Mouse (Mus musculus) mouse embryonic stem cell (cell line): Measurements from ENCODE around the gene Ppp1cc.
"Not testable (repeated sequence)": the region's sequence is repeated elsewhere in the genome, so short reads cannot be mapped to it uniquely, and the experiment has no call there.

Experiments used
- in situ Hi-C, 2 experiments: fragments of 300-500 bp; cut with MboI; formaldehyde crosslinking; loops; 1 replicate in 1 of 2; 3 replicates in 1 of 2; pipeline ENCODE4 v1.14.3; 2019 to 2020; ENCODE audit warnings: low sequenced_read_pairs in 2 of 2, low pct_unique_long_range_greater_than_20kb in 1 of 2, mixed read lengths in 1 of 2; ENCODE audit not compliant: unreplicated experiment in 1 of 2

Gene Ppp1cc

DNA sequence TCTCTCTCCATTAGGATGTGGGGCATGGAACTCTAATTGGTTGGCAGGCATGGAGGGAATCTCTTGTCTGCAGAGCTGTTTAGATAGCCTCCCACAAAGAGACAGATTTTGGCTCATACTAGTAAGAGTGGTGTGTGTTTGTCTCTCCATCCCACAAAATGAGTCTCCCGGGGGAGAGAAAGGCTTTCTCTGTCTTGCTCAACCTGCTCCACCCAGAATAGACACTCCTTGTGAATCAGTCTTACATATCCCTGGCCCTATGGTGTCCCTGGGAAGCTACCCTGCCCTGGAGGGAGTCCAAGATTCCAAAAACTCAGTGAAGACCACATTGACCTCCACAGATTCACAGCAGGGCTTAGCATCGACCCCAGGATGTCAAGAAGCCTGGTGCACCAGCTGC is 1.6 kb upstream of the Ppp1cc start:
- in situ Hi-C loops: no loop called here

DNA sequence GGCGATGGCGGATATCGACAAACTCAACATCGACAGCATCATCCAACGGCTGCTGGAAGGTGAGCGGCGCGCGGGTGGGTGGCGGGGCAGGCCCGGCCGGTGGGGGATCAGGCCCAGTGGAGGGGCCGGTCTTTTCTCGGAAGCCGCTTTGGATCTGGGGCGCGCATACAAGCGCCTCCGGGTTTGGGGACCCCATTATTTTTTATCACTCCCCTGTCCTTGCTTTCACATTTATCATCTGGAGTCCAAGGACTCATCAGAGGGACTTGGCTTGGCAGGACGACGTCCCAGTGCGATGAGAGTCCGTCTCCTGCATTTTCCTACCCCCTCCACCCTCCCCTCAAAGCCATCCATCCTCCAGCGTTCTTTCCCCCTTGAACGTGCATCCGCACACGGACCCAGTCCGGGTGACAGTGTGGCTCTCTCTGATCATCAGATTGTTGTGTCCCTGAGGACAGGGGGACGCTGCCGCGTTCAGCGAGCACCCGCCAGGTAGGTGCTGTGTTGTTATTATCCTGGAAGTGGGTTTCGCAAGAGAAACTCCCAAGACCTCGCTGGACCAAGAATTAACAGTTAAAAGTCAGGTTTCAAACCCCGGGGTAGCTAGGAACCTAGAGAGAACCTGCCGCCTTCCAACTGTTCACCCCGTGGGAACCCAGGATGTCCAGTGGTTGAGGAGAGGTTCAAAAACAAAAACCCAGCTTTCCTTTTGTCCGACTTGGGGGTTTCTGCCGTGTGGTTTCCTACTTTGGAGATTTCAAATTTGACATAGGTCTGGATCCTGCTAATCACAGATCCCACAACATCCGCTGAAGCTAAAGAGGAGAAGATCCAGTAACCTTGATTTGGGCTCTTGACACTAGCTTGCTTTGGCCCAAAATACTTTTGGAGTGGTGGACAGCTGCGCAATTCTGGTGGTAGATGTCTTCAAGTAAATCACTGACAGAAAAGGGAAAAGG is 758 bp downstream of the Ppp1cc start:
- in situ Hi-C loops: no loop called here

DNA sequence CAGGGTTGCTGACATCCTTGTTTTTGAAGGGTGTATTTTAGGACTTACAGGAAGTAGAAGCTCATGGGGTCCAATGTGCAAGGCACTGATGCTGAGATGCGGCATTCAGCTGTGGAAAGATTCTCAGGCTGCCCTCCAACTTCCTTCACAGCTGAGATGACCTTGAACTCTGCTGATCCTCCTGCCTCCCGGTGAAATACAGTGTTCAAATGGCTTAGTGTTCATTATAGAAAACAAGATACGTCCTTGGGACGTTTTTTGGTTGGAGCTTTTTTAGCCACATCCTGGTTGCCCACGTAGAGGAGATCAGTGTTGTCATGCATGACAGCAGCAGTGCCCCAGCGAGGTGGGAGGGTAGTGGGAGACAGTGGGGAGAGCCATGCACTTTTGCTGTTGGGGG is 5.1 kb downstream of the Ppp1cc start:
- in situ Hi-C loops: no loop called here

DNA sequence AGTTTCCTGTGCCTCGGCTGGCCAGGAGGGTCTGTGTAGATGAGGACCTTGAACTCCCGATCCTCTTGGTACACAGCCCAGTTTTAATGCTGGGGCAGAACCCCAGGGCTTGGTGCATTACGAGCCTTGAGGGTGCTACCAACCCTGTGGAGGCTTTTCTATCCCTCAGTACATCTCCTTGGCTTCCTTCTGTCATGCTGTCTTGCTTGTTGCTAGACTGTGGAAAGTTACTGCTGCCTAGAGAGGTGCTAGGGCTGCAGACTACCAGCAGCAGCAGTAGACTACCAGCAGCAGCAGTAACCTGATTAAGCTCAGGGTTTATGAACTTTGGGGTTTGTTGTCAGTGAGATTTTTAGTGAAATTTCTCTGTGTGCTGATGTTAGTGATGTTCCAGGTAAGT is 5.9 kb downstream of the Ppp1cc start:
- in situ Hi-C loops: no loop called here

DNA sequence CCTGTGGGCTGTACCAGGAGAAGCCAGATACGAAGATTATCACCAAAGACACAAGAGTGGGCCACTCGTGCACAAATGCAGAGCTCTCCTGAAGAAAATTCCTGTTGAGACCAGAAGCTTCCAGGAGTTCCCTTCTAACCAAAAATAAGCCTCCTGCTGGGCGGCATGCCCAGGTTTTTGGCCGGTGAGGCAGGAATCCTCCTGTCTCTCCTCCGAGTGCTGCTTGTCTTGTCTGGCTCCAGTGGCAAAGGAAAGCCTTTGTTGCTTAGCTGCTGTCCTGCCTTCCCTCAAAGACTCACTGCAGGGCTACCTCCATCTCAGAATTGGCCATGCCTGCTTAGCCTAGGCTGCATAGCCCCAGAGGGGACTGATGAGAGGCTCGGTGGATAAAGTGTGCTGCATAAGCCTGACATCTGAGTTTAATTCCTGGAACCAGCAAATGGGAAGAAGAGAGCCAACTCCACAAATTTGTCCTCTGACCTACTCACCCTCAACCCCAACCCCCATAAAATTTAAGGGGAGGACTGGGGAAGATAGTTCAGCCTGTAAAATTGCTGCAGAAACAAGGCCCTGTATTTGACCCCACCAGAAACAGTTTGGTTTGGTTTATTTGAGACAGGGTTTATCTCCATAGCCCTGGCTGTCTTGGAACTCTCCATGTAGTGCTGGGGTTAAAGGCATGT is 7.3 kb downstream of the Ppp1cc start:
- in situ Hi-C loops: no loop called here

DNA sequence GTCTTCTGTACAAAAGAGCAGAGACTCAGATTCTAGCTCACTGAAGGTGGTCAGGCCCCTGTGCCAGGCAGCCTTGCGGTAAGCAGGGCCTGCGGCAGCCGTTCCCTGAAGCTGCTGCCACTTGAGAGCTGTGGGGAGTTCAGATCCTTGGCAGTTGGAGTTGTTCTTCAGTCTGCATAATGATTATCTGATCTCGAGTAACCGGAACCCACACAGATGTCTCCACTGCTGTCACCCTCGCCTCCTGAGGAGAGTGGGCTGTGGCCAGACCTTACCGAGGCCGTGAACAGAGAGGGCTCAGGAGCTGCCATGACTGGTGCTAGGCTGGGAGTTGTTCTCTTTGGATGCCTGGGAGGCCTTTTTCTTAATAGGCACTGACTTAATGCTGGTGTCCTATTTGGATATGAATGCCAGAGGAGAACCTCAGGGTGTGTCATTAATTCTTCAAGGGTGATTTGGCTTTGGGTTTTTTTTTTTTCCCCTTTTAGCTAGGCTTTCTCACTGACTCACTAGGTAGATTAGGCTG is 8.6 kb downstream of the Ppp1cc start:
- in situ Hi-C loops: no loop called here

DNA sequence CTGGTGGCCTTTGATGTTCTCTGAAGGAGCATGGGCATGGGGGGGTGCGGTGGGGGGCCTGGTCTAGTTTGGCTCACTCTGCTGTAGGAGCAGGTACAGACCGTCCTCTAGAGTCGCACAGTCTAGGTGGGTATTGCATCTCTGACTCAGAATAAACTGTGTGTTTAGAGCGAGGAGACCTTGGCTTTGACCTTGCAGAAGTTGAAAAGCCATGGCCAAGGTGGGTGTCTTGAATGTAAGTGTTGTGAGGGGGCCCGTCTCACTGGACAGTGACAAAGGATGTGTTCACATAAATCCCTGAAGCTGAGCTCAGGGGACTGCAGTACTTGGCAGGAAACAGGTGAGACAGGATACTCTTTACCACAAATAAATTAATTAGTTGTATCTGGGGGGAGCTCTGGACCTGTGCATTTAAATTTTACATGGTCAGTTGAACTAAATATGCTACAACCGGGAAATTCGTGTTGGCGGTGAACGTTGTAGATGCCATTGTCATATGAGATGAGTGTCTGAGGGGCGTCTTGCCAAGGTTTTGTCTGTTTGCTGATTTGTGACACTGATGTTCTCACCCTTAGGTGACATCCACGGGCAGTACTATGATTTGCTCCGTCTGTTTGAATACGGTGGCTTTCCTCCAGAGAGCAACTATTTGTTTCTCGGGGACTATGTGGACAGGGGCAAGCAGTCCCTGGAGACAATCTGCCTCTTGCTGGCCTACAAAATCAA is 10.4 kb downstream of the Ppp1cc start:
- in situ Hi-C loops: no loop called here

DNA sequence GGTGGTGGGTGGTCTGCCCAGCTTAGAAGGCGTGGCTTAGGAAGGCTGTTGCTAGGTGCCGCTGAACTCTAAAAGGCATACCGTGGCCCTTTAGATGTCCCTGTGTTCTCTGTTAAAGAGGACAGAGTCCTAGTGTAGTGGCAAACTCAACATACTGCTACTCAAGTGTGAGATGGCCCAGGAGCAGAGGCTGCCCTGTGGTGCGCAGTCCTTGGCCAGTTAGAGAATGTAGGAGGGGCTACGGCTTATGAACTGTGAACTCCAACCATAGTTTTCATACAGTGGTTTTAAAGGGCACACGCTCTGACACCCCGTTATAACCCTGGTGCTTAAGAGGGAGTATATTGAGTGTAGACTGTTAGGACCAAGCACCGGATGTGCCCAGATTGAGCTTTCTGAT is 13.0 kb downstream of the Ppp1cc start:
- in situ Hi-C loops: no loop called here

DNA sequence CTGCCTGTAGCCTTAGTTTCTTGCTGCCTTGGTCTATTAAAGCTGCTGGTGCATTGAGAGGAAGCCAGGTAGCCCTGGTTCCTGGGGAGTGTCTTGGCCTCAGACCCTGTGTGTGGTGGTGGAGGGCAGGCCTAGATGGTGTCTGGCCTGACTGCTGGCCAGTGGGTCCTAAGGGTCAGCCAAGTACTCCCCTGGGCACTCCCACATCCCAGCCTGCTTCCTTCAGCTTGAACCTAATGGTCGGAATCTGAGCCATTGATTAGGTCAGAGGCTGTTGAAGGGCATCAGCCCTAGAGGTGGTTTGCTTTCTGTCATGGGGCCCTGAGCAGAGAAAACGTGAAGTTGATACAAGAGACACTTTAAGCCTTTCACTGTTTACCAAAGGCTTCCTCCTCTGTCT is 17.3 kb downstream of the Ppp1cc start:
- in situ Hi-C loops: no loop called here

DNA sequence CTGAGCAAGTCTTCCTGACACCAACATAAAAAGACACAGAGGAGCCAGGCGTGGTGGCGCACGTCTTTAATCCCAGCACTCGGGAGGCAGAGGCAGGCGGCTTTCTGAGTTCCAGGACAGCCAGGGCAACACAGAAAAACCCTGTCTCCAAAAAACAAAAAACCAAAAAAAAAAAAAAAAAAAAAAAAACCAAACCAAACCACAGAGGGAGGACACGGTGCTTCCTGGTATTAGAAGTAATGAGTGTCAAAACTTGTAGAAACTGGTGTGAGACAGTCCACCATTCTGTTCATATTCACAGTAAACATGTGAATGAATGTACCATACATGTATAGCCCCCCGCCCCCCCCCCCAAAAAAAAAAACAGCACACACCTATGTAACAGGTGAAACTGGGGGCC is 17.9 kb downstream of the Ppp1cc start:
- in situ Hi-C loops: no loop called here

DNA sequence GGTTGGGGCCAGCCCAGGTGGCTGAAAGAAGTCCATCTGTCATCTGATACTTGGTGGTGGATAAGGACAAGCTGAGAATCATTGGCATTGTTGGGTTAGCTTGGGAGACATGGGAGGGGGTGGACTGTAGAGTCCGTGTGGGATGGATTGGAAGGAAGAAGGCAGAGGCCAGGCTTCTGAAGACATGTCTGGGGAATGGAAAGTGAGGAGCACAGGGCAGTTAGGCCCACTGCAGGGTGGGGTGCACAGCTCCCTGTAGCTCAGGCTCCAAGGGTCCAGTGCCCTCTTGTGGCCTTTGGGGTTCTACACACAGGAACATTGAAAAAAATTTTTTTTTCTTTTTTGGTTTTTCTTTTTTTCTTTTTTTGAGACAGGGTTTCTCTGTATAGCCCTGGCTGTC is 18.3 kb downstream of the Ppp1cc start:
- in situ Hi-C loops: no loop called here

DNA sequence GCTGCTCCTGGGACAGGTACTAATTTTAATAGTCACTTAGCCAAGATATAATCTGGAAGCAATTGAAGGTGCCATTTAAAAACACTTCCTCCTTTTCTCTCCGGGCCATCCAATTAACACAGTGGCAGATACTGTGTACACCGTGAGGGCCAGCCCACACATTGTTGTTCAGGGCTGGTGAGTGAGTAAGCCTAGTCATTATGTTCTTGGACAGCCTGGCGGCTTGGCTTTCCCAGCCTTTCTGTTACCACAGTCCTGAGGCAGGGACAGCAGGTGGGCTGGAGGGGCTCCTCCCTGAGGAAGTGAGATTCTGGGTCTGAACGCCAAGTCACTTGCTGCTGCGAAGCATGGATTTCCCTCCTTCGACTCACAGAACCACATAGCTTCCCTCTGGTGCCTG is 21.6 kb downstream of the Ppp1cc start:
- in situ Hi-C loops: no loop called here

DNA sequence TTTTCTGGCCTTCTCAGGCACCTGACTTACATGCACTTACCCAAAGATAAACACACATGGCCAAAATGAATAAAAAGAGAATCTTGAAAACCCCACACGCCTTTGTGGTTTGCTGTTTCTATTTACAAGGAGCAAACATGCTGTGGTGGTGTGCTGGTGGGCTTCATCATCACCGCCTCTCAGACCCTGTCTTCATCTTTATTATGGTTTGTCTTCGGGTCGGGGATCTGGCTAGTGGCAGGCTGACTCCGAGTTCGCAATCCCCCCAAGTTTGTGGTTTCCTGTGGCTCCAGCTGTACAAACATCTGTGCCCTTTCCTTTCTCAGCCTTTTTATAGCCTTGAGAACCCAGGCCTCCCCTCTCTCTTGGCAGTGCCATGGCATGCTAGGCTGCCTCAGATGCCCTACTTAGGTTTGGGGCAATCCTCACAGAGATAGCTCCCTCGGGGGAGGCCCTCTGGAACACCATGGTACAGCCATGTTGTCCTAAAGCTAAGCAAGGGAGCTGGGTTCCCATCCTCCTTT is 26.3 kb downstream of the Ppp1cc start:
- in situ Hi-C loops: no loop called here

DNA sequence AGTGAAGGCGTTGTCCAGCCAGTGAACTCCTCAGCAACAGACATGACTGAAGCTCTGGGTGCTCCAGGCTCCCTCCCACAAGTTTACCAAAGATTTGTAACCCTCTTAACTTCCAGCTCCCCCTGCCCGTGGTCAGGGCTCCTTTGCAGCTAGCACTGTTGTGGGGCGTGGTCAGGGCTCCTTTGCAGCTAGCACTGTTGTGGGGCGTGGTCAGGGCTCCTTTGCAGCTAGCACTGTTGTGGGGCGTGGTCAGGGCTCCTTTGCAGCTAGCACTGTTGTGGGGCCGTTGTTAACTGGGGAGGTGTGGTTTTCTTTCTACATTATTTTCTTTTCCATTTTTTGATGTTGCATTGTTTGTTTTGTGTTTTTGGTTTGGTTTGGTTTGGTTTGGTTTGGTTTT is 26.8 kb downstream of the Ppp1cc start:
- in situ Hi-C loops: not testable (repeated sequence)

DNA sequence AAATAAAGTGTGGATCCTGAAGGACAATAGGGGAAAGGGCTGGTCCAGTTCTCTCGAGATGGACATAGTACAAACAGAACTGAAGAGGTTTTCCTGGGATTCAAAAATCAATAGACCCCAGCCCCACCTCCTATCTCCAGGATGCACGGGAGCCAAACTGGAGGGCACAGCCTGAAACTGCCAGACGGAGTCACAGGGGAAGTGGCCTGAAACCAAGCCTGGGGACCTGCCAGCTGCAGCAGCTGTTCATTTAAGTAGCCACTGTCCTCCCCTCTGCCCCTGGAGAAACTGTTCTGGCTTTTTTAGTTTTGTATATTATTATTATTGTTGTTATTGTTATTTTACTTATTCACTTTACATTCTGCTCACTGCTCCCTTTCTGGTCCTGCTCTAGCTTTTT is 31.0 kb downstream of the Ppp1cc start:
- in situ Hi-C loops: no loop called here

DNA sequence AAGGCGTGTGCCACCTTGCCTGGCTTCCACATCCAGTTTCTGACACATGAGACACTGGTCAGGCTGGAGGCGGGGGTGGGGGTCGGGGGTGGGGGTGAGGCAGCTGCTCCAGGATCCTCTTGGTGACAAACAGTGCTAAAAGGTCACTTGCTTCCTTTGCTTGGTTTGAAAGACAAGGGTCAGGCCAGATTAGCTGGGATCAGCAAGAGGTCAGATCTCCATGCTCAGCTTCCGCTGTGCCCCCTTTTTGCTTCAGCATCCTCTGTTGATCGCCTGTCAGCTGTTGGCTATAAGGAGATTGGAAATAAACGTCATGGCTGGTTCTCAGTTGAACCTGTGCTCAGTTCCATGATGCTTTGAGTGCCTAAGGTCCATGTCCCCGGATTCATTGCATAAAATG is 32.4 kb downstream of the Ppp1cc start:
- in situ Hi-C loops: no loop called here

DNA sequence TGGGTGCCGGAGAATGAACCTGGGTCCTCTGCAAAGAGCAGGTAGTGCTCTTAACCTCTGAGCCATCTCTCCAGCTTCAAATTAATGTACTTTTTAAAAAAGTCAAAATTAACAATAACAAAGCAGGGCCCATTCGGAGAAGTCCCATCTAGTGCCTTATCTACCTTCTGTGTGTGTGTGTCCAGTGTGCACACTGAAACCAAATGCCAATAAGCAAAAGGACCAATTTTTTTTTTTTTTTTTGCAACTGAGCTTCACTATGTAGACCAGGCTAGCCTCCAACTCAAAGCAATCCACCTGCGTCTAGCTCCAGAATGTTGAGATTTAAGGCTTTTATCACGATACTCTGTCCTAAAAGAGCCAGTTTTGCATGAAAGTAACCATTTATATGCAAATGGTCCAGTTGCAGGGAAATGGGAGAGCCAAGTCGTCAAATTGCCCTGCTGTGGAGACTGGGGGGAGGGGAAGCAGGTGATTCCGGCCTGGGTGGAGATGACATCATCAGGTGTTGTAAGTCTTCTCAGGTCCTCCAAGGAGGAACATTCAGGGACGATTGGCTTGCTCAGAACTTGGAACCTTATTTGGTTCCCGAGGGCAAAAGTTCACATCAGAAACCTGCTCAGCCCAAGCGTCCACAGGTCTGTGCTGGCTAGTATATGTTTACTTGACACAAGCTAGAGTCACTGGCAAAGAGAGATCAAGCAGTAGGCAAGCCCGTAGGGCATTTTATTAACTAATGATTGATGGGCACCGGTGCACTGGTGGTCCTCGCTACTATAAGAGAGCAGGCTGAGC is 33.4 kb downstream of the Ppp1cc start:
- in situ Hi-C loops: no loop called here

DNA sequence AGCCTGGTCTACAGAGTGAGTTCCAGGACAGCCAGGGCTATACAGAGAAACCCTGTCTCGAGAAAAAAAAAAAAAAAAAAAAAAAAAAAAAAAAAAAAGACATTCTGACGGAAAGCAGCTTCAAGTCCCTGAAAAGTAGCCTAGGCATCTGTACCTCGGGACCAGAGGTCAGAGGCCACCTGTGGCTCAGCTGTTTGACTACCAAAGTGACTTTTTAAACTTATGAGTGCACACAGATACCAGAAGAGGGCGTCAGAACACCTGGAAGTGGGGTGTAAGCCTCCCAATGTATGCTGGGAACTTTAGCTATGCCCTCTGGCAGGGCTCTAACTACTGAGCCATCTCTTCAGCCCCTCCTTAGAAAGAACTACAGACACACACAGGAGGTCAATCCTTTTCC is 34.3 kb downstream of the Ppp1cc start:
- in situ Hi-C loops: no loop called here
